Mouse (Mus musculus): ENCODE results near the gene Ppp2r5e.

The Ppp2r5e gene

GRCm38 (mm10) chr12:75577255-75577654, 18.8 kb downstream of the Ppp2r5e start:
- no peak for DNase-seq (ENCODE audit: low read depth, low spot score)

GRCm38 (mm10) chr12:75572271-75572670, 23.8 kb downstream of the Ppp2r5e start:
- DNase-seq (ENCODE audit: low read depth, low spot score) = peak; percentile 62

- no peak for DNase-seq (ENCODE audit: low read depth, low spot score)
Measured at GRCm38 (mm10) chr12:75570138-75570537, 25.9 kb downstream of the Ppp2r5e start.

GRCm38 (mm10) chr12:75567745-75568144, 28.3 kb downstream of the Ppp2r5e start:
- no peak for DNase-seq (ENCODE audit: low read depth, low spot score)

GRCm38 (mm10) chr12:75565756-75566155, 30.3 kb downstream of the Ppp2r5e start:
- DNase-seq (ENCODE audit: low read depth, low spot score) = no peak

- no peak for DNase-seq (ENCODE audit: low read depth, low spot score)
Measured at GRCm38 (mm10) chr12:75564498-75564897, 31.5 kb downstream of the Ppp2r5e start.

- DNase-seq (ENCODE audit: low read depth, low spot score) = no peak
Measured at GRCm38 (mm10) chr12:75562996-75563618, 32.9 kb downstream of the Ppp2r5e start.

GRCm38 (mm10) chr12:75560681-75561387, 35.2 kb downstream of the Ppp2r5e start:
- no peak for DNase-seq (ENCODE audit: low read depth, low spot score)

- DNase-seq (ENCODE audit: low read depth, low spot score) = no peak
Measured at GRCm38 (mm10) chr12:75559196-75559595, 36.8 kb downstream of the Ppp2r5e start.

- no peak for DNase-seq (ENCODE audit: low read depth, low spot score)
Measured at GRCm38 (mm10) chr12:75557813-75558212, 38.2 kb downstream of the Ppp2r5e start.

- DNase-seq (ENCODE audit: low read depth, low spot score) = no peak
Measured at GRCm38 (mm10) chr12:75555032-75555431, 41.0 kb downstream of the Ppp2r5e start.

GRCm38 (mm10) chr12:75552296-75552695, 43.7 kb downstream of the Ppp2r5e start:
- DNase-seq (ENCODE audit: low read depth, low spot score) = no peak

GRCm38 (mm10) chr12:75551671-75552070, 44.4 kb downstream of the Ppp2r5e start:
- DNase-seq (ENCODE audit: low read depth, low spot score) = no peak

GRCm38 (mm10) chr12:75548999-75549398, 47.0 kb downstream of the Ppp2r5e start:
- DNase-seq (ENCODE audit: low read depth, low spot score) = no peak

- no peak for DNase-seq (ENCODE audit: low read depth, low spot score)
Measured at GRCm38 (mm10) chr12:75547174-75547573, 48.9 kb downstream of the Ppp2r5e start.

GRCm38 (mm10) chr12:75546241-75546640, 49.8 kb downstream of the Ppp2r5e start:
- DNase-seq (ENCODE audit: low read depth, low spot score) = no peak

- DNase-seq (ENCODE audit: low read depth, low spot score) = no peak
Measured at GRCm38 (mm10) chr12:75545431-75545925, 50.6 kb downstream of the Ppp2r5e start.

- DNase-seq (ENCODE audit: low read depth, low spot score) = no peak
Measured at GRCm38 (mm10) chr12:75544666-75545065, 51.4 kb downstream of the Ppp2r5e start.

GRCm38 (mm10) chr12:75544259-75544658, 51.8 kb downstream of the Ppp2r5e start:
- DNase-seq (ENCODE audit: low read depth, low spot score) = no peak

GRCm38 (mm10) chr12:75543346-75543745, 52.7 kb downstream of the Ppp2r5e start:
- DNase-seq (ENCODE audit: low read depth, low spot score) = no peak

- no peak for DNase-seq (ENCODE audit: low read depth, low spot score)
Measured at GRCm38 (mm10) chr12:75540621-75541171, 55.3 kb downstream of the Ppp2r5e start.

GRCm38 (mm10) chr12:75539228-75539627, 56.8 kb downstream of the Ppp2r5e start:
- no peak for DNase-seq (ENCODE audit: low read depth, low spot score)

Data from ZHBTc4 (cell line).